Mouse (Mus musculus) limb, embryonic 11.5 days (tissue): ENCODE data around the gene Gm6020. TPM values are rescaled to one million over a fixed set of nuclear protein-coding genes. Genes with fewer than 3 reads are reported as not detected.
"Not testable (repeated sequence)": the region's sequence is repeated elsewhere in the genome, so short reads cannot be mapped to it uniquely, and the experiment has no call there.

Source experiments
- ATAC-seq: fragments of 200-750 bp; cut with Nextera tagmentation; 2 replicates; pipeline ENCODE4 v1.8.0; 2017; ENCODE audit warnings: low read depth; ENCODE audit not compliant: insufficient number of reproducible peaks, low FRiP score, low TSS enrichment
- DNase-seq: peaks from one replicate; pipeline ENCODE4 v3.0.0-alpha.2; 2015; ENCODE audit warnings: low spot score
- H3K27ac ChIP-seq: fragments of 300-500 bp; sonication (generic); replicated peaks from 2 replicates; pipeline ENCODE4 v1.5.1; 2014; ENCODE audit warnings: low read depth, mild to moderate bottlenecking, low read length
- H3K27me3 ChIP-seq: fragments of 300-500 bp; sonication (generic); 2 replicates; pipeline ENCODE4 v1.6.1; 2014; ENCODE audit warnings: mild to moderate bottlenecking, low read length, mixed read lengths; ENCODE audit not compliant: control insufficient read depth, insufficient read depth
- H3K36me3 ChIP-seq: fragments of 300-500 bp; sonication (generic); 2 replicates; pipeline ENCODE4 v1.6.1; 2014; ENCODE audit warnings: mild to moderate bottlenecking, low read length, moderate library complexity, mixed read lengths; ENCODE audit not compliant: control insufficient read depth, insufficient read depth
- H3K4me1 ChIP-seq: fragments of 300-500 bp; sonication (generic); 2 replicates; pipeline ENCODE4 v1.6.1; 2014; ENCODE audit warnings: low read length, mixed read lengths; ENCODE audit not compliant: control insufficient read depth, insufficient read depth
- H3K4me2 ChIP-seq: fragments of 300-500 bp; sonication (generic); 2 replicates; pipeline ENCODE4 v1.6.1; 2014; ENCODE audit warnings: low read depth, mild to moderate bottlenecking, moderate library complexity; ENCODE audit not compliant: severe bottlenecking
- H3K4me3 ChIP-seq: fragments of 300-500 bp; sonication (generic); 2 replicates; pipeline ENCODE4 v1.5.1; 2014; ENCODE audit warnings: low read depth, low read length
- H3K9ac ChIP-seq: fragments of 300-500 bp; sonication (generic); 2 replicates; pipeline ENCODE4 v1.6.1; 2014; ENCODE audit warnings: mild to moderate bottlenecking, low read length
- H3K9me3 ChIP-seq: fragments of 300-500 bp; sonication (generic); 2 replicates; pipeline ENCODE4 v1.6.1; 2016; ENCODE audit warnings: low read length; ENCODE audit not compliant: control insufficient read depth
- WGBS: fragments of 180-500 bp; shearing (Covaris S2); extraction: QIAGEN DNeasy Blood & Tissue Kit; methylation state at CpG from one replicate; pipeline ENCODE4 v1.1.7; 2014; 5-methylcytosine and 5-hydroxymethylcytosine counted together
- polyA plus RNA-seq: library from polyadenylated mRNA; unstranded; fragments of >200 nt; fragmentation: Nextera tagmentation; extraction: Ambion mirVana; gene quantifications from 2 replicates; pipeline ENCODE4 v1.2.1, GENCODE M21; 2014

Gene Gm6020
- polyA plus RNA-seq, 1 experiment from 2014 or later, result not detected

DNA sequence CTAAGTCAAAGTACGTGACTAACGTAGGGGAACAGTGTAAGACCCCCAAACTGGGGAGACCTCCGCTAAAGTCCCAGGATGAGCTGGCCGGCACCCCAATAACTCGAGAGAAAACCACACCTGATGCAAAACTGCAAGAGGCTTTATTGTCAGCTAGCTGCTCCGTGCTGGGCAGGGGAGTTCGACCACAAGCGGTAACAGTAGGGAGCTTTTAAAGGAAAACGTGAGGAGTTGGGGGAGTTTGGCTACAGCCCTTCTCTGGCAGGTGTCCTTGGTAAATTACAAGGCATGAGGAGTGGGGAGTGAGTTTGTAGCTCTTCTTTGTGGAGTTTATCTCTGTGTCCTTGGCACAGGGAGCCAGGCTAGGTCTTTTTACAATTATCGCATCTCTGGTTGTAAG lies 16.1 kb downstream of the Gm6020 start:
- WGBS, result 25% methylated on average over 10 of the region's 10 CpGs
- Histone ChIP-seq H3K4me3 (no peak overlapping the region), H3K27ac (no peak overlapping the region), H3K9ac (no peak overlapping the region), H3K4me1 (no peaks in the 10 kb centered on the region), H3K9me3 (no peaks in the 10 kb centered on the region), H3K27me3 (no peaks in the 10 kb centered on the region), H3K36me3 (no peaks in the 10 kb centered on the region), H3K4me2 (no peak overlapping the region)
- DNase-seq (peak; percentile 40), ATAC-seq (no peak)

DNA sequence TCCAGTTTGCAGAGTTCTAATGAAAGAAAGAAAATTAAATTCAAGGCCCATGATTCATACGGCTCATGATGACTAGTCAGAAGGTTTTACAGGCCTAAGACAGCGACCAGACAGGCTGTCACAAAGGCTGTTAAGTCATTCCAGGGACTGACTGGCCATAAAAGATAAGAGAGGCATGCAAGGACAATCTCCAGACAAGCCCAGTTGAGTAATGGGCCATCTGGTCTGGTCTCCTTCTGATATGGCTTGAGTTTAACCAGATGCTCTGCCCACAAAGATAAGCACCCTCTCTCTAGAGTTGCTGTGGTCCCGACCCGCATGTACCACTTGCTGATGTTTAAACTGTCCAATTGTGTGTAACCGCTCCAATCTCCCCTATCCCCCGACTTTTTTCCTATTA lies 23.8 kb downstream of the Gm6020 start:
- not testable (repeated sequence) for H3K27ac ChIP-seq, H3K4me1 ChIP-seq, ATAC-seq, H3K4me3 ChIP-seq, H3K27me3 ChIP-seq, H3K9ac ChIP-seq, H3K4me2 ChIP-seq, H3K36me3 ChIP-seq, H3K9me3 ChIP-seq, DNase-seq
- 72% methylated on average over 6 of the region's 6 CpGs for WGBS

DNA sequence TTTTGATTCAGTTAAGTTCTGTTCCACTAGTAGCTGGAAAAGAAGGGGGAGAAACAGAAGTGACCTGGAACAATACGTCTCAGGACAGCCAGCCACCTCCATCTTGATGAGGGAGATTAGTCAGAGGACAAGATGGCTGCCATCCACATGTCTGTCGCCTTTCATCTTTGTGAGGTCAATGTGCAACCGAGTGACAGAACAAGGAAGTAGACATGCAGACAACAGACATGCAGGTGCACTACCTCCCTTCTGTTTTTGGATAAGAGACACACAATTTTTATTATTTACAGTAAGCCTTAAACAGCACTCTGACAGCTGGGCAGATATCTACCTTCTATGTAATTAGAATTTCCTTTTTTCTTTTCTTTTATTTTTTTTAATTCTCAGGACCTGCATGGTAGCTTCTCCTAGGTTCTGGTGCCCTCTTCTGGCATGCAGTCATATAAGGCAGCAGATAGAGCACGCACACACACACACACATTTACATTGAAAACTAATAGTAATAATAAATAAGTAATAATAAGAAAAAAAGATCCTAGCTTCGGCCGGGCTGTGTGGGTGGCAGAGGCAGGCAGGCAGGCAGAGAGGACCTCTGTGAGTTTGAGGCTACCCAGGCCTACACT lies 40.1 kb downstream of the Gm6020 start:
- ATAC-seq (no peak), DNase-seq (no peak)
- H3K9me3 ChIP-seq, result no peaks in the 10 kb centered on the region

DNA sequence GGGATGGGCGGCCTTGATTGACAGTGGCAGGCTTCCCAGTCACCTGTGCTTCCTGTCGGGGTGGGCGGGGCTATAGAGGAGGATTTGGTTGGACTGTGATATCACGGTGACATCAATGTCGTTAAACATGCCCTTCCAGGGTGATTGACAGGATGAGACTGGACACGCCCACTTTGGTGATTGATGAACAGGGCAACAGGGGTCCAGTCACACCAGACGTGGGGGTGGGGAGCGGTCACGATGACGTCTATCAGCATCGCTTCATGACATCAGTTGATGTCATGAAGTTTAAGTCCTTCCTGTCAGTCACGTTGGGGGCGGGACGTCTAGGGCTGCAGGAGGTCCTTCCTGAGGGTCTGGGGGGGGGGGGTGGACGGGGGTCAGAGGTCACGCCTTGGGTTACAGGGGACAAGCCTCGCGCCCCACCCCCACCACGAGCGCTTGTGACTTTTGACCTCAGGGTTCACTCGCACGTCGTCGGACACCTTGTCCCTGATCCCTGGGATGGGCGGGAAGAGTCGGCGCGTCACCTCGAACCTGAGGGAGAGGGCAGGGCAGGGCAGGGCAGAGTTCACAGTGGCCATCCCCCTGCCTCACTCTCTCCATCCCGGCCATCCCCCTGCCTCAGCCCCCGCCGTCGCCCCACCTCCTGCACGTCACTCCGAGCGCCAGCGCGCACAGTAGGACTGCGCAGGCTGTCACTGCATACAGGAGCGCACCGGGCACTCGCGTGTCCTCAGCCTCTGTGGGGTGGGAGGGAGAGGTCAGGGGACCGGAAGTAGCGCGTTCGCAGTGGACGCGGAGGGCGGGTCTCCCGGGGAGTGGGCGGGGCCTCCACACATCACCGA lies 41.2 kb downstream of the Gm6020 start:
- Histone ChIP-seq H3K9me3 (no peaks in the 10 kb centered on the region), H3K36me3 (no peaks in the 10 kb centered on the region), H3K27ac (no peak overlapping the region), H3K9ac (no peak overlapping the region), H3K4me3 (peak overlapping the region; percentile 50), H3K27me3 (no peaks in the 10 kb centered on the region), H3K4me2 (peak overlapping the region; percentile 48; the same call in 1 of the 2 replicates), H3K4me1 (no peaks in the 10 kb centered on the region)
- DNase-seq (peak; percentile 24), ATAC-seq (peak; percentile 33)
- 34% methylated on average over 50 of the region's 53 CpGs for WGBS

More for the DNA sequence above, 40.1 kb downstream of the Gm6020 start:
- WGBS, result 93% methylated on average over 6 of the region's 6 CpGs
- Histone ChIP-seq H3K4me2 (no peak overlapping the region), H3K9ac (no peak overlapping the region), H3K27ac (no peak overlapping the region), H3K36me3 (no peaks in the 10 kb centered on the region), H3K4me1 (no peaks in the 10 kb centered on the region), H3K4me3 (no peak overlapping the region), H3K27me3 (no peaks in the 10 kb centered on the region)

DNA sequence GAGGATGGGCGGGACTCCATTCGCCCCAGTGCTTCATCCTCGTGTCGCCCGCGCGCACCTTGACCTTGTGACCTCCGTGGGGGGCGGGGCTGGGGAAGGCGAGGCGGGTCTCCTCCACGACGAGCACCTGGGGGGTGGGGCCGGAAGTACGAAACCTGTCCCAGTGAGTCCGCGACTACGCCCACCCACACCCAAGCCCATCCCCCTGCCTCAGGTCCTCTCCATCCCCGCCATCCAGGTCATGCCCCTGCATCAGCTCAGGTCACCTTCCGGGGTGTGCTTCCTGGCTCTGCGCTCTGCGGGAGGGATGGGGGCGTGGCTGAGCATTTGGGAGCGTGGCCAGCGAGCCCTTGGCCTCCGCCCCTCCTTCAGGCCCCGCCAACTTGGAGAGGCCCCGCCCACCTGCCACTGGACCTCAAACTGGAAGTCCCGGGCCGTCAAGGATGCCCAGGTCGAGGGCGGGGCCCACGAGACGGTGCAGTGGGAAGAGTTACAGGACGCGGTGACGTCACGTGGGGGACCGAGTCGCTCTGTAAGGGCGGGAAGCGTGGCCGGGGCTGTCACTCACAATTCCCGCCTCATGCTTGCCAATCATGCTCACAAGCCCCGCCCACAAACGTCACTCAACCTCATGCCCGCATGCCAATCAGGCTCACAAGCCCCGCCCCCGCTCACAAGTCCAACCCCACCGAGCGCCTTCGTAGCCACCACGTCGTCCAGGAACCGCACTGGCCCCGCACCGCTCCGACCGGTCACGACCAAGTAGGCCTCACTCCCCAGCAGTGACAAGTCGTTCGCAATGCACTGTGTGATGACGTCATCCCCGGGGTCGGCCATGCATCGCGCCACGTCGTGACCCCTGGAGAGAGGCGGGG lies 42.1 kb downstream of the Gm6020 start:
- ATAC-seq (peak; percentile 48), DNase-seq (peak; percentile 89)
- Histone ChIP-seq H3K4me1 (no peaks in the 10 kb centered on the region), H3K27me3 (no peaks in the 10 kb centered on the region), H3K9ac (no peak overlapping the region), H3K27ac (no peak overlapping the region), H3K9me3 (no peaks in the 10 kb centered on the region), H3K36me3 (no peaks in the 10 kb centered on the region), H3K4me2 (peak overlapping the region; percentile 48), H3K4me3 (peak overlapping the region; percentile 50)
- WGBS, result 9% methylated on average over 69 of the region's 70 CpGs

DNA sequence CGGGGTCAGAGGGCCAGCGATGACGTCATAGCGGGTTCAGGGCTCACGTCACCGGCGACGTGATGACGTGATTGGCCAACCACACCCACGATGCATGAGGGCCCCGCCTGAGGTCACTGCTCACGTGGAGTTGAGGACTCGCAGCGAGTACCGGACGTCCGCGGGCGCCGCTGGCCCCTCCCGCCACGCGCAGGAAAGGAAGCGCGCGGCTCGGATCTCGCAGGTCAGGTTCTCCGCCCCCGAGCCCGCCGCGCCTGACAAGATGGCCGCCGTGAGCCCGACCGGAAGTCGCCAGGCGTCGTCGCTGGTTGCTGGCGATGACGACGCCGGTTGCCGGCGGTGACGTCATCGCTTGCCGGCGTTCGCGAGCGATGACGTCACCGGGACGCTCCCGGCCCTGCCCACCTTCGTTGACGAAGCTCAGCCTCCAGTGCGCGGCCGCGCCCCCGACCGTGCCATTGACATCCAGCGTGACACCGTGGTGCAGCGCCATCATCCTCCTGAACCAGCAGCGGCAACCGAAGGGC lies 42.8 kb downstream of the Gm6020 start:
- no peaks in the 10 kb centered on the region for H3K4me1 ChIP-seq
- DNase-seq (peak; percentile 83), ATAC-seq (peak; percentile 11)
- peak overlapping the region; percentile 30; the same call in 1 of the 2 replicates for H3K9ac ChIP-seq
- no peaks in the 10 kb centered on the region for H3K9me3 ChIP-seq
- H3K27ac ChIP-seq, result peak overlapping the region; percentile 14; the same call in 1 of the 2 replicates
- H3K36me3 ChIP-seq, result no peaks in the 10 kb centered on the region
- H3K4me3 ChIP-seq, result peak overlapping the region; percentile 50
- peak overlapping the region; percentile 48 for H3K4me2 ChIP-seq
- H3K27me3 ChIP-seq, result no peaks in the 10 kb centered on the region
- WGBS, result 3% methylated on average over 71 of the region's 71 CpGs

DNA sequence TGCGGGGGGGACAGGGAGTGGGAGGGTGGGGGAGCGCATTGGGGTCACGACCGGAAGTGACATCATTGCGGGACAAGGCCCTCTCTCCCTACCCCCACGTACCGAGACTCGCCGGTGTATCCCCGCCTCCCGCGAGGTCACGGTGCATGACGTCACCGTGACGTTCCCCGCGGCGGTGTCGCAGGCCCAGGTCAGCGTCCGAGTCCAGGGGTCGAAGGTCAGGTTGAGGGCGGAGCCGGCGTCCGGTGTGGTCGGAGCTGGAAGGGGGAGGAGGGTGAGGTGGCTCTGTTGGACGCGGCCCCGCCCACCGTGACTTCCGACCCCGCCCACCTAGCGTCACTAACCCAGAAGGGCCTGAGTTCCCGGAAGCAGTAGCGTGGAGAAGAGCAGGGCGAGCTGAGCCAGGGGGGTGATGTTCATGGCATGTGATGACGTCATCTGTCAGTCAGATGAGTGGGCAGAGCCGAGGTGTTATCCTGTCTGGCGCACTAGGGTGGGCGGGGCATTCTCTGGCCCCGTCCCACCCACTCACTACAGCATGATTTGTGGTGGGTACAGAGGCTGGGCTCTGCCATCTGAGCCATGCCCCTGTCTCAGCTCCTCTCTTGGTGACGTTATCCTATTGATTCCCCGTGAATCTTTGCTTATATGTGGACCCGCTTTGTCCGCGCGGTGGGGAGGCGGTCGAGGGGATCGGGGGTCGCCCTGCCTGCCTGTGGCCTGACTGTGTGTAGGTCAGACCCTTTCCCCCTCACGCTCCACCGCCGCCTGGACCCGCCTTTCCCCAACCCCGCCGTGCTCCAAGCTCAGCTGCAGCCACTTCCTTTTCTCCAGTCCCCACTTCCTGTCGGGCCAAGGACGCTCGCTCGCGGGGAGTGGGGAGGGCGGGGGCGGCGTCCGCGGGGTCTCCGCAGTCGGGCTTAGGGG lies 43.5 kb downstream of the Gm6020 start:
- no peaks in the 10 kb centered on the region for H3K27me3 ChIP-seq
- H3K4me2 ChIP-seq, result peak overlapping the region; percentile 48
- 0 out of 2 replicates have a peak overlapping the region, but pooled peaks have one; percentile 14 for H3K27ac ChIP-seq
- H3K4me1 ChIP-seq, result no peaks in the 10 kb centered on the region
- ATAC-seq (peak; percentile 80), DNase-seq (peak; percentile 92)
- H3K4me3 ChIP-seq, result peak overlapping the region; percentile 50
- 2% methylated on average over 70 of the region's 71 CpGs for WGBS
- H3K9me3 ChIP-seq, result no peaks in the 10 kb centered on the region
- no peaks in the 10 kb centered on the region for H3K36me3 ChIP-seq
- H3K9ac ChIP-seq, result peak overlapping the region; percentile 30; the same call in 1 of the 2 replicates
